Mouse (Mus musculus) embryo, embryonic 9.5 days (tissue): ENCODE data around the gene Brca2.
"Not testable (repeated sequence)": the region's sequence is repeated elsewhere in the genome, so short reads cannot be mapped to it uniquely, and the experiment has no call there.

Source experiments
- DNase-seq: peaks from one replicate; pipeline ENCODE4 v3.0.0-alpha.2; 2017; ENCODE audit errors: extremely low spot score

Gene Brca2

DNA sequence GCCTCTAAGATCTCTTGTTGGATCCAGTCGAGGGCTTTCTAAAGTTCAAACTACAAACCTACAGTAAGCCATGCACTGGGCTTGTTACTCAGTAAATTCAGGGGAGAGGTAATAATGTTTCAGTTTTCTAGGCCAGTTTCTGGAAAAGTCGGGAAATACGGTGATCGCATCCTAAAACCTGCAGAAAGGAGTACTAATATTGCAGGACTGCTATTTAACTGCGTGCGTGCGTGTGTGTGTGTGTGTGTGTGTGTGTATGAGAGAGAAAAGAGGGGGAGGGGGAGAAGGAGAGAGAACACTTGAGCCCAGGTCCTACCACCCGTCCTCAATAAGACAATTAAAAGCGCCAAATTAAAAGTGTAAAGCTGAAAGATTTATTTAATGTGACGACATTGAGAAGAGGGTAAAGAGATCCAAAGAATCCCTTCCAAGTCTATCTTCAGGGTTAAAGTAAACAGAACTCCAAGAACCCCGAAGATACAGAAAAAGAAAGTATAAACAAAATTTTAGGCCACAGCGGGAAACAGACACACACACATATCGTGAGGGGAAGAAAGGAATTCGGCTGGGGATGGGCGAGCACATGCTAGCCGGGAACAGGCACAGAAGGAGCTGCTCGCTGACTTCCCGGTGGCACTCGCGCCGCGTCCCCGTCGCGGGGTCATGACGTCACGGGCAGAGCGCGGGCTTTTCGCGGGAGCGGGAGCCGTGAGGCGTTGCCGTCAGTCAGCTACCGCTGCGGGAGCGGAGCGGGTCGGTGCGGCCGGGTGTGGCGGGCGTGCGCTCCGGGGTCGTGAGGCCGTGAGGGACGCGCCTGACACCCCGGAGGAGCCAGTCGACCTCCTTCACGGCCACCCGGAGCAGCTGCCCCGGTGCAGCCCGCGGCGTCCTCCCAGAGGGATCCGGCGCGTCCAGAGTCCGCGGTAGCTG, at the start of gene Brca2:
TSS of gene Brca2 (plus strand) at position 694 of the 930 bp plus-strand sequence.
- DNase-seq, result peak; percentile 96

DNA sequence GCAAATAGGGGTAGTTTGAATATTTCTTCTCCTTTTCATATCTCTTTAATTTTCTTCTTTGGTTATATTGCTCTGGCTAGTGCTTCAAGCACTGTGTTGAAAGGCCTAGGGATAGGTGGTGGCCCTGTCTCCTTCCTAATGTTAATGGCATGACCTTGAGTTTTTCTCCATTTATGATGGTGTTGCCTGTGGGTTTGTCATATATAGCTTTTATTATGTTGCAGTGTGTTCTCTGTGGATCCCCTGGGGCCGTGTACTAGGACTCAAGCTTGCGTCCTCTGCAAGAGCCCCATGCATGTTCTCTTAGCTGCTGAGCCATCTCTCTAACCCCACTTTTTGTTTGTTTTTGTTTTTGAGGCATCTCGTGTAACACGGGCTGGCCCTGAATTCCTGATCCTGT, 45.1 kb upstream of the Brca2 start:
- DNase-seq, result no peak

DNA sequence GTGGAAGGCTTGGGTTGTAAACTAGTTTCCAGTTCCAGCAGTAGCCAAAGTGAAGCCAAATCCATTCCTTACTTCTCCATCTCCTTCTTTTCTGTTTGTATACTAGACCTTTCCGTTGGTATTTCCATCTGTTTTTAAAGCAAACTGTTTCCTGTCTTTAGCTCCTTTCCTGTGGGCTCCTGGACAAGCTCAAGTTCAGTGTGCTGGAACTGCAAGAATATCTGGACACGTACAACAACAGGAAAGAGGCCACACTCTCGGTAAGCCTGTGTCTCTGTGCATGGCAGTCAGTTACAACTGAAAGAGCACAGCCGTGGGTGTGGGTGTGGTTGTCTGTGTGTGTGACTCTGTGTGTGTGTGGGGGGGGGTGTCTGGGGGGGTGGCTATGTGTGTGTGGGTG, 43.8 kb upstream of the Brca2 start:
- no peak for DNase-seq

DNA sequence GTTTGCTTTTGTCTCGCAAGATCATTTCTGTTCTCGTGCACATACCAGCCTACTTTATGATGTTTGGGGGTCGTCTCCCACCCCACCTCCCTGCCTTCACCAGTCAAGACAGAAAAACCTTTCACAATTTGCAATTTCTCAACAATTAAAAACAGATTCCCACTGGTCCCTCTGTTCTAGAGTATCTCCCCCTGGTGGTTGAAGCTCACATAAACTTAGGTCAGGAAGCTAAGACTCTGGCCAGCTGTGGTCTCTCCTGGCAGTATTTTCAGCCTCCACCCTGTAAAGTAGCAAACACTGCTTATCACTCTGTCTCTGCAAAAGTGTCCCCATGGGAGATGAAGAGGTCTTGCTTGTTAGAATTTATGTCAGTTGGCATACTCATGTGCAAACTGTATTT, 37.2 kb upstream of the Brca2 start:
- peak; percentile 22 for DNase-seq

DNA sequence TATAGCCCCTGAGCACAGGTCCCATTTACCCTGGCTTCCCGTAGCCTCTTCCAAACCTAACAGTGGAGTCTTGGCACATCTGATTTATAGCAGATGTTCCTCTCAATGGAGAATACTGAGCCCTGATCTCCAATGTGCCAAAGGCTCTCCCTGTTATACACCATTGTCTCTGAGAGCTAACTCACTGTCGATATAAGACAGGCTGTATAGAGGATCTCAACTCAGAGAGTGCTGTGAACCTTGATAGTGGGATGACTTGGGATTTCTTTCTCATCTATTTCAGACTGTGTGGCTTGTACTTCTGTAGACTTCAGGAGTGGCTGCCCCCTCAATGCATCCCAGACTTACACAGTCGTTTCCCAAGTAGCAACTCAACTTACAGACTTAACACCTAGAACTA, 32.1 kb upstream of the Brca2 start:
- no peak for DNase-seq

DNA sequence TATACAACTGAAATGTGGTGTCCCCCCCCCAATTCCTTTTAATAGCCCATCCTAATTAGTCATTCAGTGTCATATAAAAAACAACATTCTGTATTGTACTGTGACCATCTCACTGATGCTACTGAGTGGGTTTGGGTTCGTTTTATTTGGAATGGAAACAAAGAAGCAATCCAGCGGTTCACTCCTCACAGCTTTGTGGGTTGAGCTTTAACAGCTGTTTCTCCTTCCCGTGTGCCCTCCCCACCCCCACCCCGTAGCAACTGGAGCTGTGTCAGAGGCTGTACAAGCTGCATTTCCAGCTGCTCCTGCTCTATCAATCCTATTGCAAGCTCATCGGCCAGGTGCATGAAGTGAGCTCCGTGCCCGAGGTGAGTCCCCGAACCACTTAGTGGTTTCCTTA, 31.6 kb upstream of the Brca2 start:
- DNase-seq, result no peak

DNA sequence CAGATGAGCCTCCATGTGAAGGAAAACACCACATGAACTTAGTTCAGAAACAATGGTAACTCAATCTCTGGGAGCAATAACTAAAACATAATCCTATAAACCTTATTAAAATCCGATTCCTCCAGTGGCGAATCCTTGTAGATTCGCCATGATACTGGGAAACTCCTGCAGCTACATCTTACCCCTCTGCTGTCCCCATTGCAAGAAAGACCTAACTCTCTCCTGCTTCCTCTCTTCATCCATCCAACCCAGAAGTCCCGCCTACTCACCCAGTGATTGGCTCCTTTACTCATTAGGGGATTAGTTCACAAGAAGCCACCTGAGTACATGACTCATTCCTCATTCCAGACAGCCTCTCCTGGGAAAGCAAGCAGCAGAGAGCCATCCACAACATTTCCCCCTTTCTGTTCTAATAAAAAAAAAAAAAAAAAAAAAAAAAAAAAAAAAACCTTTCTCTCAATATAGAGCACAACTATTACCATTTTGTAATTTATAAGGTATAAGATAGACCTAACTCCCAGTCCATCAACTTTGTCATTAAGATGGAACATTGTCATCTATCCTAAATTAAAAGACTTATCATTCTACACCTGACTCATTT, 30.8 kb upstream of the Brca2 start:
- DNase-seq, result not testable (repeated sequence)

DNA sequence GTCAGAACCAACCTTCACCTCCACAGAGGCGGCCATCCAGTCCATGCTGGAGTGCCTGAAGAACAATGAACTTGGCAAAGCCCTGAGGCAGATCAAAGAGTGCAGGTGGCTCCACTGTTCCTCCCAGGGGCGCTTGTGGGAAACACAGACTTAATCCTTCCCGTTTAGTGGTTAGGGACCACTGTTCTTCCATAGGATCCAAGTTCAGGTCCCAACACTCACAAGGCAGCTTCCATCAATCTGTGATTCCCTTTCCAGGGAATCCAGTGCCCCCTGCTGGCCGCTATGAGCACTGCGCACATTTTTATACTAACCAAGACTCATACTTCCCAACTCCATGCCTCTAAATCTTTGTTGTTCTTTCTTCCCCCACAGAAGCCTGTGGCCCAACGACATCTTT, 26.6 kb upstream of the Brca2 start:
- peak; percentile 21 for DNase-seq

DNA sequence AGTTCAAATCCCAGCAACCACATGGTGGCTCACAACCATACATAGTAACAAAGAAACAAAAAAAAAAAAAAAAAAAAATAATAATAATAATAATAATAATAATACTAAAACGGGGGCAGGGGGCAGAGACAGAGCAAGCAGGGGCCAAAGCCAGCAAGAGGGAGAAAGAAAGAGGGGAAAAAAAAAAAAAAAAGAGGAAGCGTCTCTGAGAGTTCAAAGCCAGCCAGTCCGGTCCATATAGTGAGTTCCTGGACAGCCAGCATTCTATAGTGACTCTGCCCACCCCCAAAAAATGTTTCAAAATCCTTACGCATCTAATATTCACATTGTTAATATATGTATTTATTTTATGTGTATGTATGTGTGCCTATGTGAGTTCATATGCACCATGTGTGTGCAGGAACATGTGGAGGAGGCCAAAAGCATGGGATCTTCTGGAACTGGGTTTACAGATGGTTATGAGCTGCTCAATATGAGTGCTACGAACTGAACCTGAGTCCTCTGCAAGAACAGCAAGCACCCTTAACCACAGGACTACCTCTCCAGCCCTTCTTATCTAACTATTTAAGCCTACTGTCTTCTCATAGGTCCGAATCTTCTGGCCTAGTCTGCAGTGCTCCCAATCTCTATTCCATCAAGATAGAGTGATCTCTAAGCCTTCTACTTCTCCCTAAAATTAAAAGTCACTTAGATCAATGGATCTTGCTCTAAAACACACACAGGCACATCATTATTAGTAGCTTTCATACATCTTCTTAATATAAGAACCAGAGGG, 11.8 kb upstream of the Brca2 start:
- no peak for DNase-seq

DNA sequence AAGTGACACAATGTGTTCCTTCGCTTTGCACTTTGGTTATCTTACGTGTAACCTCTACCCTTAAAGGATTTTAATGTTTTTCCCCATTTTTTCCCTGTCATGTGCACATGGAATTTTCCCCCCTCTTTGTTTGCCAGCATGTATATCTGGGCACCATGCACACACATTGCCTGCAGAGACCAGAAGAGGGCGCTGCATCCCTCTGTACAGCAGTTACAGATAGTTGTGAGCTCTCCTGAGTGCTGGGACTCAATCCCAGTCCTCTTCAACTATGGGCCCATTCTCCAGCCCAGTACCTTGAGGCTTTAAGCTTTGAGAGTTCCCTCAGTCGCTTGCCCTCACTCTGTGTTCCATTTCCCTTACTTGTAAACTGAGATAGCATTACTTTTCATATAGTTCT, 9.2 kb upstream of the Brca2 start:
- DNase-seq, result no peak

DNA sequence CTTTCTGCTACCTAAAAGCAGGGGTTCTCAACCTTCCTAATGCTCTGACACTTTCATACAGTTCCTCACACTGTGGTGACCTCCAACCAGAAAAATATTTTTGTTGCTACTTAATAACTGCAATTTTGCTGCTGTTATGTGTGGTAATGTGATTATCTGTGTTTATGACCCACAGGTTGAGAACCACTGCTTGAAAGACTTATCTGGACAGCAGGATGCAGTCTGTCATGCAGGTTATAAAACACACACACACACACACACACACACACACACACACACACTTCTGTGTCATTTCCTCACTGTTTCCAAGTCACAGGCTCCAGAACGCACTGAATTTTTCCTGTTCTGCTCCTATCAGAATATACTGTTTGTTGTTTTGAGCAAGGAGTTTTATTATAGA, 8.4 kb upstream of the Brca2 start:
- no peak for DNase-seq

DNA sequence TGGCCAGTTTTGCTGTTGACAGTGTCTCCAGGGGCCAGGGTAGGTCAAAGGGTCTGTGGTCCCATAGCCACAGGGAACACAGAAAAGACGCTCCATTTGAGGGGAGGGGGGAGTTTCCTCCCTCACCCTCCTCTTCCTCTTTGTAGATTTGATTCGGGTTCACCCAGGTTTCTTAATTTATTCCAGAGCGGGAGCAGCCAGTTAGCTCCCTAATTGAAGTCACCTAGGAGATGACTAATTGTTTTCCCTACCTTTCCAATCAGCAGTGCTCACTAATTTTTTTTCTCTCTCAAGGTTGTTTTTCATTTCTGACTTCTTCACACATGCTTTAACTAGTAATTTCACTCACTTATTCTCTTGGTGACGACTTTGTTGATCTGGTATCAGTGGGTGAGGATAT, 4.4 kb upstream of the Brca2 start, which contains the start of gene Zar1l:
TSS of gene Zar1l (minus strand) at position 101 of the 400 bp plus-strand sequence.
- no peak for DNase-seq

DNA sequence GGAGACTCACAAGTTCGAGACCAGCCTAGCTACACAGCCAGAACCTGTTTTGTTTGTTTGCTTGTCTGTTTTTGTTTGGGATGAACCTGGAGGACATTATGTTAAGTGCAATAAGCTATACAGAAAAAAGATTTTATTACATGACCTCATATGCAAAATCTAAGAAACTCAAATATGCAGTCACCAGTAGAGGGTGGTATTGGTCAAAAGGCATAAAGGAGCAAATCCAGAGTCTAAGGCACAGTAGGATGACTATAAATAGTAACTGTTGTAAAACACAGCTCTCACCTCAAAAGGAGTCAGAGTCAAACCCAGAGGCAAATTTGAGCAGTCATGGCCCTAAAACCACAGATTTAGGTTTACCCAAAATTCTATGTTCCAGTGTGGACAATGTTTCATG, 2.9 kb upstream of the Brca2 start:
- no peak for DNase-seq

DNA sequence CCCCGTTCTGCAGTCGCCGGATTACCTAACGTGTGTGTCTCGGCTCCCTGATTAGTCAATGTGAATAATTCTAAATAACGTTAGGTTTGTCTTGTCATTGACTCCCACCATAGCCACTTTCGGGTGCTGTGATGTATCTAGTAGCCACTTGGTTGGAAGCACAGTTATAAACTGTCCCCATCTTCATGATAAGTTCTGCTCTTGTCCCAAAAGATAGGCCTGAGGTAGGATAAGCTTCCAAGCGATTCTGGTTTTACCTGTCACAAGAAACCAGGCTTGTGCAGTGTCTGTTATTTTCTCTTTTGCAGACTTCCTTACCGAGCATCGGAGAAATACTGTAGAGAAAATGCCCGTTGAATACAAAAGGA, 421 bp downstream of the Brca2 start:
- no peak for DNase-seq

DNA sequence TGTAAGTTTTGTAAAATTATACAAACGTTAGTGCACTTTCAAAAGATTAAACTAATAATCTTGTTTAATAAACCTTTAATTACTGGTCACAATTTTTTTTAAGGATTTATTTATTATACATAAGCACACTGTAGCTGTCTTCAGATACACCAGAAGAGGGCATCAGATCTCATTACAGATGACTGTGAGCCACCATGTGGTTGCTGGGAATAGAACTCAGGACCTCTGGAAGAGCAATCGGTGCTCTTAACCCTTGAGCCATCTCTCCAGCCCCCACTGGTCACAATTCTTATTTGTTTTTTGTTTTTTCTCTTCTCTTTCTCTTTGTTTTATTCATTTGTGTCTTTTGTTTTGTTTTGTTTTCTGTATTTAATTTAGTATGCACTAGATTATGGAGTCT, 2.8 kb downstream of the Brca2 start:
- no peak for DNase-seq

DNA sequence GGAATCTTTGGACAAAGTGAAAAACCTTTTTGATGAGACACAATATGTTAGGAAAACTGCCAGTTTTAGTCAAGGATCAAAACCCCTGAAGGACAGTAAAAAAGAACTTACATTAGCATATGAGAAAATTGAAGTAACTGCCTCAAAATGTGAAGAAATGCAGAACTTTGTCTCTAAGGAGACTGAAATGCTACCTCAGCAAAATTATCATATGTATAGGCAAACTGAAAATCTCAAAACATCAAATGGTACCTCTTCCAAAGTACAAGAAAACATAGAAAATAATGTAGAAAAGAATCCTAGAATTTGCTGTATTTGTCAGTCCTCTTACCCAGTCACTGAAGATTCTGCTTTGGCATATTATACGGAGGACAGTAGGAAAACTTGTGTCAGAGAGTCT, 18.9 kb downstream of the Brca2 start:
- DNase-seq, result no peak

DNA sequence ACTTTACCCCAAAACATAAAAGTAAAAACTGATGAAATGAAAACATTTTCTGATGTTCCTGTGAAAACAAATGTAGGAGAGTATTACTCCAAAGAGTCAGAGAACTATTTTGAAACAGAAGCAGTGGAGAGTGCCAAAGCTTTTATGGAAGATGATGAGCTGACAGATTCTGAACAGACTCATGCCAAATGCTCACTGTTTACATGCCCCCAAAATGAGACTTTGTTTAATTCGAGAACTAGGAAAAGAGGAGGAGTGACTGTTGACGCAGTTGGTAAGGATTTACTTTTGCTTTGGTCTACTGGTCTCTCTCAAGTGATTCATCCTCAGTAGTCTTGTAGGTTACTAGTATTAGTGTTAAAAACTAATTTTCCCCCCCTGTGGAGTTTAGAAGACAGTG, 20.8 kb downstream of the Brca2 start:
- DNase-seq, result no peak

DNA sequence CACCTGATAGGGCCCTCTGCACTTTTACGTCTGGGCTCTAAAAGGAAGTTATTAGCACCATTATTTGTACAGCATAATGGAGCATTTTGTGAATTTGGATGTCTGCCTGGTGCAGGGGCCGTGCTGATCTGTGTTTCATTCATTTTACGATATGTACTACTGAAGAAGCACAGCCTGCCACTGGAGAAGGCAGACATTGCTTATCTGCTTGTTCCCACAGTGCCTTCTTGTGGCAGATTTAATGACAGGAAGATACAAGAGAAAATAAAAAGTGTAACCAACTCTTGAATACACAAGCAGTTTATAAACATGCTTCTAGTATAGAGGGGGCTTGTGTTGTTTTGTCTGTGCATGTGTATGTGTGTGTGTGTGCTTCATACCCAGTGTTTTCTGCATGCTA, 29.2 kb downstream of the Brca2 start:
- DNase-seq, result no peak

DNA sequence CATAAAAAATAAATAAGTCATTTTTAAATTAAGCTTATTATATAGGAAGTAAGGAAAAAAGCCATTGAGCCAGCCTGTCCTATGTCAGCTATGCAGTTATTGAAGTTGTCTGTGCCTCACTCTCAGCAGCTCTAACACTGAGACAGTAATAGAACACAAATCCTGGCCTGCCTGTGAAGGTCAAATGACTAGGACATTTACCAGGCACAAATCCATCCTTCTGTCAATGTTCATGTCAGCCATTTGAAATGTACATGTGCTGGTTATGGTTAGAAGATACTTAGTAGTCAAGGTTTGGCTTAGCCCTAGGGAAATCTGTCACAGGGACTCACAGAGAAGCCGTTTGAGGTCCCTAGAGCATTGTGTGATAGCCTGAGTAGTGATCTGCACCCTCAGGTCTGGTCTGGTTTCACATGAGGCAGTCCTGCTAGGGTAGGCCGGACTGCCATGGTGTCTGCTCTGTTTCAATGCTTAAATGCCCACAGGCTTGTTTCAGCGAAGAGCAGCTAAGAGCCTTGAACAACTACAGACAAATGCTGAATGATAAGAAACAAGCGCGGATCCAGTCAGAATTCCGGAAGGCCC, 37.2 kb downstream of the Brca2 start:
- DNase-seq, result no peak

DNA sequence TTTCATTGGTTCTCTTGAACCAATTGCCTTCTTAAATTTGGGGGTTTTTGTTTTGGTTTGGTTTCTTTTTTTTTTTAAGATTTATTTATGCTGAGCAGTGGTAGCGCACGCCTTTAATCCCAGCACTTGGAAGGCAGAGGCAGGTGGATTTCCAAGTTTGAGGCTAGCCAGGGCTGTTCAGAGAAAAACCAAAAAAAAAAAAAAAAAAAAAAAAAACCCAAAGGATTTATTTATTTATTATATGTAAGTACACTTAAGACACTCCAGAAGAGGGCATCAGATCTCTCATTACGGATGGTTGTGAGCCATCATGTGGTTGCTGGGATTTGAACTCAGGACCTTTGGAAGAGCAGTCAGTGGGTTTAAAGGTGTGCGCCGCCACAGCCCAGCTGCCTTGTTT, 38.4 kb downstream of the Brca2 start:
- no peak for DNase-seq

DNA sequence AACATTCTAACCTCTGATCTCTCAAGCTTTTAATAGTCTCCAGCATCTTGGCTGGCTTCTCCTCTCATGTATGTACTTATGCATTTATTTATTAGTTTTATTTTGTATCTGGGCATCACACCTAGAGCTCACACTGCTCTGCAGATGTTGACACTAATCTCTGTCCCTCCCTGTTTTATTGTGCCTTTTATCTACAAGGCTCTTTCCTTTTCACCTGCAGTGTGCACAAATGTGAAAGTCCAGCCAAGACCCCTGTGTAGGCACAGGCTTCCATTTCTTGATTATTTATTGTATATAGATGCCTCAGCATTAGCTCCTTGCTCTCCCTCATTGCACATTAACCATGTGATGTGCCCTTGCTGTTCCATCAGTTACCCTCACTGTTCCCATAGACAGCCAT, 38.9 kb downstream of the Brca2 start:
- DNase-seq, result no peak

DNA sequence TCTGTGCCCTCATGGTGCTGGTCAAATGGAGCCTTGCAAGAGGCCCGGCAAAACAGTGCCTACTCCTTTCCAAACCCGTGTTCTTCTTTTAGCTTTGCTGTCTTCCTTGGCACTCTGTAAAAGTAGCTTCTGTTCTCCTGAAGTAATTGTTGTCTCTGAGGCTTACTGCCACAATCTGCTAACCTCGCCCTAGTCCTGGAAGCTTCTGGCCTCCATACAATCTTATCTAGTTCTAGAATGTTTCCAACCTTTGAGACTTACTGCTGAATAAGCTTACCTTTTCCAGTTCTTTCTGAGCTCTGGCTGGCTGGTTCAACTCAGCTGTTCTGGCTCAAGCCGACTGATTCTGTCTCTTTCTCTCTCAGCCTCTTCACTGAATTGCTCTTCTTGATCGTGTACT, 39.4 kb downstream of the Brca2 start:
- no peak for DNase-seq
